Mouse (Mus musculus) liver, embryonic 12.5 days (tissue): Measurements from ENCODE around the gene Mapre3. TPM values are rescaled to one million over a fixed set of nuclear protein-coding genes. Genes with fewer than 3 reads are reported as not detected.

Source experiments
- ATAC-seq: fragments of 200-750 bp; cut with Nextera tagmentation; 2 replicates; pipeline ENCODE4 v1.8.0; 2017; ENCODE audit warnings: moderate number of reproducible peaks, mild to moderate bottlenecking, moderate library complexity
- H3K27ac ChIP-seq: fragments of 300-500 bp; sonication (generic); 2 replicates; pipeline ENCODE4 v1.5.1; 2016; ENCODE audit warnings: mild to moderate bottlenecking
- H3K27me3 ChIP-seq: fragments of 300-500 bp; sonication (generic); replicated peaks from 2 replicates; pipeline ENCODE4 v1.6.1; 2016; ENCODE audit warnings: mild to moderate bottlenecking, moderate library complexity
- H3K36me3 ChIP-seq: fragments of 300-500 bp; sonication (generic); 2 replicates; pipeline ENCODE4 v1.6.1; 2016; ENCODE audit warnings: mild to moderate bottlenecking, moderate library complexity
- H3K4me1 ChIP-seq: fragments of 300-500 bp; sonication (generic); 2 replicates; pipeline ENCODE4 v1.6.1; 2016
- H3K4me2 ChIP-seq: fragments of 300-500 bp; sonication (generic); 2 replicates; pipeline ENCODE4 v1.6.1; 2016; ENCODE audit warnings: mild to moderate bottlenecking, moderate library complexity
- H3K4me3 ChIP-seq: fragments of 300-500 bp; sonication (generic); 2 replicates; pipeline ENCODE4 v1.5.1; 2016; ENCODE audit warnings: mild to moderate bottlenecking, moderate library complexity
- H3K9ac ChIP-seq: fragments of 300-500 bp; sonication (generic); 2 replicates; pipeline ENCODE4 v1.6.1; 2016; ENCODE audit warnings: mild to moderate bottlenecking, moderate library complexity
- H3K9me3 ChIP-seq: fragments of 300-500 bp; sonication (generic); replicated peaks from 2 replicates; pipeline ENCODE4 v1.6.1; 2016; ENCODE audit warnings: mild to moderate bottlenecking, moderate library complexity
- WGBS: fragments of 180-500 bp; shearing (Covaris S2); methylation state at CpG from one replicate; pipeline ENCODE4 v1.1.7; 2016; ENCODE audit not compliant: insufficient replicate concordance; 5-methylcytosine and 5-hydroxymethylcytosine counted together
- polyA plus RNA-seq: library from polyadenylated mRNA; unstranded; fragments of >200 nt; fragmentation: Nextera tagmentation; extraction: Ambion mirVana; gene quantifications from 2 replicates; pipeline ENCODE4 v1.2.1, GENCODE M21; 2016

The Mapre3 gene
- polyA plus RNA-seq, 1 experiment from 2014 or later, result 3.4 TPM

GRCm38 (mm10) chr5:30913060-30913841 lies 98.8 kb downstream of the Mapre3 start, which contains the start of gene Emilin1:
TSS of gene Emilin1 (plus strand) at chr5:30913402.
- peak within 1 kb of the TSS; percentile 60 for H3K9ac ChIP-seq
- peaks cover 17% of the 10 kb centered on the region for H3K36me3 ChIP-seq
- H3K4me3 ChIP-seq, result peak within 1 kb of the TSS; percentile 55
- H3K9me3 ChIP-seq, result no peaks in the 10 kb centered on the region
- H3K4me2 ChIP-seq, result peak within 1 kb of the TSS; percentile 67
- peaks cover 94% of the 10 kb centered on the region for H3K4me1 ChIP-seq
- H3K27ac ChIP-seq, result peak within 1 kb of the TSS; percentile 84
- 20% methylated on average over 13 of the region's 13 CpGs for WGBS
- peak; percentile 39 for ATAC-seq
- no peaks in the 10 kb centered on the region for H3K27me3 ChIP-seq

- Histone ChIP-seq H3K4me2 (peak overlapping the region; percentile 67), H3K9me3 (no peaks in the 10 kb centered on the region), H3K27me3 (no peaks in the 10 kb centered on the region), H3K27ac (peak overlapping the region; percentile 84), H3K36me3 (peaks cover 26% of the 10 kb centered on the region), H3K9ac (peak overlapping the region; percentile 60), H3K4me3 (peak overlapping the region; percentile 55), H3K4me1 (peaks cover 94% of the 10 kb centered on the region)
- ATAC-seq, result peak; percentile 16; the same call in 1 of the 2 replicates
- 22% methylated on average over 7 of the region's 7 CpGs for WGBS
Measured at GRCm38 (mm10) chr5:30914101-30914635, 99.7 kb downstream of the Mapre3 start.

DNA sequence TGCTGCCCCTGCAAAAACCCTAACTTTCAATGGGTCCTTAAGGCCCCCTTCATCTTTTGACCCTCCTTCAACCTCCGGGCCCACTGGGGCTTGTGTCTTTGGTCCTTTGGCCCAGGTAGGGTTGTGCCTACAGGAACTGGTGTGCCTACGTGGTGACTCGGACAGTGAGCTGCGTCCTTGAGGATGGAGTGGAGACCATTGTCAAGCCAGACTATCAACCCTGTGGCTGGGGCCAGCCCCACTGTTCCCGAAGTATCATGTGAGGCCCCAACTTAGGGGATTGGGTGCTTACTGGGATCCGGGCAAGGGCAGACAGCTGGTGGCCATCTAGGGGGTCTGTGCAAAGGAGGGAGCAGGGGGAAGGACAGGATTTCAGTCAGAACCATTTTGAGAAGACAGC lies 100.4 kb downstream of the Mapre3 start:
- peak overlapping the region; percentile 55 for H3K4me3 ChIP-seq
- WGBS, result 39% methylated on average over 6 of the region's 6 CpGs
- H3K36me3 ChIP-seq, result peaks cover 33% of the 10 kb centered on the region
- peak overlapping the region; percentile 67 for H3K4me2 ChIP-seq
- peak overlapping the region; percentile 84 for H3K27ac ChIP-seq
- ATAC-seq, result no peak
- H3K9ac ChIP-seq, result peak overlapping the region; percentile 60
- peaks cover 90% of the 10 kb centered on the region for H3K4me1 ChIP-seq
- H3K9me3 ChIP-seq, result no peaks in the 10 kb centered on the region
- no peaks in the 10 kb centered on the region for H3K27me3 ChIP-seq

GRCm38 (mm10) chr5:30915456-30915855 lies 101.0 kb downstream of the Mapre3 start:
- peak; percentile 23 for ATAC-seq
- Histone ChIP-seq H3K27me3 (no peaks in the 10 kb centered on the region), H3K4me1 (peaks cover 95% of the 10 kb centered on the region)

More at GRCm38 (mm10) chr5:30915456-30915855, 101.0 kb downstream of the Mapre3 start:
- 21% methylated on average over 9 of the region's 9 CpGs for WGBS
- peaks cover 39% of the 10 kb centered on the region for H3K36me3 ChIP-seq
- peak overlapping the region; percentile 60 for H3K9ac ChIP-seq
- peak overlapping the region; percentile 55 for H3K4me3 ChIP-seq
- H3K4me2 ChIP-seq, result peak overlapping the region; percentile 67
- H3K27ac ChIP-seq, result peak overlapping the region; percentile 84
- no peaks in the 10 kb centered on the region for H3K9me3 ChIP-seq

Other genes with a start within 250 kb of the Mapre3 start
- 0.08 and 0.26 TPM in 2 replicates for gene Kcnk3, start 226.5 kb upstream of the Mapre3 start, polyA plus RNA-seq
- 10.3 and 12.1 TPM in 2 replicates for gene Slc35f6, start 166.7 kb upstream of the Mapre3 start, polyA plus RNA-seq
- gene Cenpa, start 147.9 kb upstream of the Mapre3 start, polyA plus RNA-seq, result 259 and 265 TPM in 2 replicates
- gene Dpysl5, start 103.1 kb upstream of the Mapre3 start, polyA plus RNA-seq, result 0.20 and 0.36 TPM in 2 replicates
- 55.5 and 56.2 TPM in 2 replicates for gene Tmem214, start 53.4 kb downstream of the Mapre3 start, polyA plus RNA-seq
- 7.0 and 7.2 TPM in 2 replicates for gene Agbl5, start 74.1 kb downstream of the Mapre3 start, polyA plus RNA-seq
- gene Ost4, start 93.1 kb downstream of the Mapre3 start, polyA plus RNA-seq, result 374 and 383 TPM in 2 replicates
- gene Emilin1, start 98.8 kb downstream of the Mapre3 start, polyA plus RNA-seq, result 70.0 and 73.6 TPM in 2 replicates
- 33.6 and 36.3 TPM in 2 replicates for gene Khk, start 106.8 kb downstream of the Mapre3 start, polyA plus RNA-seq
- gene Cgref1, start 130.9 kb downstream of the Mapre3 start, polyA plus RNA-seq, result 4.2 and 5.1 TPM in 2 replicates
- 110 and 111 TPM in 2 replicates for gene Preb, start 145.7 kb downstream of the Mapre3 start, polyA plus RNA-seq
- 0.06 and 0.08 TPM in 2 replicates for gene Tcf23, start 154.0 kb downstream of the Mapre3 start, polyA plus RNA-seq
- gene Atraid, start 233.7 kb downstream of the Mapre3 start, polyA plus RNA-seq, result 47.4 and 54.5 TPM in 2 replicates
- 6.9 and 7.0 TPM in 2 replicates for gene Slc5a6, start 234.3 kb downstream of the Mapre3 start, polyA plus RNA-seq
- gene Cad, start 240.1 kb downstream of the Mapre3 start, polyA plus RNA-seq, result 43.6 and 44.5 TPM in 2 replicates